Mouse (Mus musculus) embryonic facial prominence, embryonic 15.5 days (tissue): ENCODE data around the gene Ublcp1. TPM values are rescaled to one million over a fixed set of nuclear protein-coding genes. Genes with fewer than 3 reads are reported as not detected.

ENCODE experiments used
- ATAC-seq: fragments of 200-750 bp; cut with Nextera tagmentation; 2 replicates; pipeline ENCODE4 v1.8.0; 2017; ENCODE audit warnings: low read depth, moderate TSS enrichment; ENCODE audit not compliant: insufficient number of reproducible peaks, low FRiP score, low TSS enrichment
- H3K27ac ChIP-seq: fragments of 300-500 bp; sonication (generic); replicated peaks from 2 replicates; pipeline ENCODE4 v1.5.1; 2015; ENCODE audit warnings: mild to moderate bottlenecking, inconsistent platforms
- H3K27me3 ChIP-seq: fragments of 300-500 bp; sonication (generic); 2 replicates; pipeline ENCODE4 v1.6.1; 2015; ENCODE audit warnings: inconsistent platforms
- H3K36me3 ChIP-seq: fragments of 300-500 bp; sonication (generic); 2 replicates; pipeline ENCODE4 v1.6.1; 2015; ENCODE audit warnings: mild to moderate bottlenecking, inconsistent platforms
- H3K4me1 ChIP-seq: fragments of 300-500 bp; sonication (generic); 2 replicates; pipeline ENCODE4 v1.6.1; 2015; ENCODE audit warnings: inconsistent platforms
- H3K4me2 ChIP-seq: fragments of 300-500 bp; sonication (generic); replicated peaks from 2 replicates; pipeline ENCODE4 v1.6.1; 2015; ENCODE audit warnings: mild to moderate bottlenecking, inconsistent platforms
- H3K4me3 ChIP-seq: fragments of 300-500 bp; sonication (generic); replicated peaks from 2 replicates; pipeline ENCODE4 v1.5.1; 2015; ENCODE audit warnings: mild to moderate bottlenecking, inconsistent platforms
- H3K9ac ChIP-seq: fragments of 300-500 bp; sonication (generic); 2 replicates; pipeline ENCODE4 v1.6.1; 2015; ENCODE audit warnings: inconsistent platforms
- H3K9me3 ChIP-seq: fragments of 300-500 bp; sonication (generic); replicated peaks from 2 replicates; pipeline ENCODE4 v1.6.1; 2016; ENCODE audit warnings: inconsistent platforms
- WGBS: fragments of 180-500 bp; shearing (Covaris S2); methylation state at CpG from one replicate; pipeline ENCODE4 v1.1.7; 2015; 5-methylcytosine and 5-hydroxymethylcytosine counted together
- polyA plus RNA-seq: library from polyadenylated mRNA; unstranded; fragments of >200 nt; fragmentation: Nextera tagmentation; extraction: Ambion mirVana; gene quantifications from 2 replicates; pipeline ENCODE4 v1.2.1, GENCODE M21; 2015

Gene Ublcp1
- polyA plus RNA-seq, 1 experiment from 2014 or later, result 61.1 TPM

DNA sequence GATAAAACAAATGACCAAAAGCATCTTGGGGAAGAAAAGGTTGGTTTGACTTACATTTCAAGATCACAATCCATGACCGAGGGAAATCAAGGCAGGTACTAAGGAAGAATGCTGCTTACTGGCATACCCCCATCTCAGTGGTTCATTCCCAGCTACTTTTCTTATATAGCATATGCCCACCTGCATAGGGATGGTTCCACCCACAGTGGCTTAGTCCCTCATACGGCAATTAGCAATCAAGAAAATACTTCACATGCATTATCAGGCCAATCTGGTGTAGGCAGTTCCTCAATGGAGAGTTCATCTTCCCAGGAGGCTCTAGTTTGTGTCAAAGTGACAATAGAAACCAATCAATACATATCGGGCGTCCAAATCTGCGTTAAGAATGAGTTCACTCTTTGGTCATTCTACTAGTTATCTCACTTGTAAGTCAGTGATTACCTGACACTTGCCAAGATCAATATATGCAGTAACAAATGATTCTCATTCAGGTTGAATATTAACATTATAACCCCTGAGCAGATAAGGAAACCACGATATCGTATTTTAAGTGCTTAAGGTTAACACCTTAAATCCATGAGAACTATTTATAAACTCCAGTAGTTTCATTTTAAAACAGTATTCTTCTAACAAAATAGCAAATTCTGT is 14.9 kb upstream of the Ublcp1 start:
- no peak for ATAC-seq
- Histone ChIP-seq H3K27me3 (no peaks in the 10 kb centered on the region), H3K4me1 (no peaks in the 10 kb centered on the region), H3K36me3 (no peaks in the 10 kb centered on the region), H3K9me3 (no peaks in the 10 kb centered on the region), H3K9ac (no peak overlapping the region), H3K4me3 (no peak overlapping the region), H3K4me2 (no peak overlapping the region), H3K27ac (no peak overlapping the region)
- 91% methylated on average over 7 of the region's 7 CpGs for WGBS

DNA sequence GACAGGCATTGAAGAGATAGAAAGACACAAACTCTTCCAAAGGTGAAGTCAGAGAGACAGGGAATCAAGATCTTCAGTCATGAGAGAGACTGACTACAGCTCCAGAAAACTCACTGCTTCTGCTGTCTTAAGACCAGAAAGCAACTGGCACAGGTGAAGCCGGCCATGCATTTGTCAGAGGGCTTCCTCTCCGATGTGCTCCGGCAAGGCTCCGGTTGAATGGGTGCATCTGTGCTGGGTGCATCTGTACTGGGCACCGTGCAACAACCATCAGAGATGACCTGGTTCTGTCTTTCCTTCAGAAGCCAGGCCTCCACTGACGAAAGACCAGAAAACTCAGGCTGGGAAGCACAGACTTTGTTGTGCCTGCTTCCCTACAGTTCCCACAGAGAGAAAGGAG is 9.9 kb upstream of the Ublcp1 start:
- 87% methylated on average over 6 of the region's 6 CpGs for WGBS
- Histone ChIP-seq H3K9ac (no peak overlapping the region), H3K4me3 (no peak overlapping the region), H3K36me3 (no peaks in the 10 kb centered on the region), H3K27me3 (no peaks in the 10 kb centered on the region), H3K4me1 (no peaks in the 10 kb centered on the region), H3K4me2 (no peak overlapping the region), H3K27ac (no peak overlapping the region), H3K9me3 (no peaks in the 10 kb centered on the region)
- ATAC-seq, result no peak

DNA sequence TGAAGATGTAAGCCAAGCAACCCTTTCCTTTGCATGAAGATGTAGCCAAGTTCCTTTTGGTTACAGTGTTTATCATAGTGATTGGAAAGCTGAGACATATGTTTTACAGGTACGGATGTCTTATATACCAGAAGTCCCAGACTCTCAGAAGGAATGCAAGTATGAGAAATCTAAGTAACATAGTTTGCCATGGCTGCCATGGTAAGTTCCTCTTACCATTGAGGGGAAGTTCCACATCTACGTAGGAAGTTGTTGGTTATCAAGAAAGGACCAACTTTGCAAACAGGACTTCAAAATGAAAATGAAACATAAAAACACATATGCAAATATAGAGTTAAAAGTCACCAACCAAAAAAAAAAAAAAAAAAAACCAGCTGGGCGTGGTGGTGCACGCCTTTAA is 8.1 kb upstream of the Ublcp1 start:
- no peak for ATAC-seq
- 90% methylated on average over 4 of the region's 4 CpGs for WGBS

DNA sequence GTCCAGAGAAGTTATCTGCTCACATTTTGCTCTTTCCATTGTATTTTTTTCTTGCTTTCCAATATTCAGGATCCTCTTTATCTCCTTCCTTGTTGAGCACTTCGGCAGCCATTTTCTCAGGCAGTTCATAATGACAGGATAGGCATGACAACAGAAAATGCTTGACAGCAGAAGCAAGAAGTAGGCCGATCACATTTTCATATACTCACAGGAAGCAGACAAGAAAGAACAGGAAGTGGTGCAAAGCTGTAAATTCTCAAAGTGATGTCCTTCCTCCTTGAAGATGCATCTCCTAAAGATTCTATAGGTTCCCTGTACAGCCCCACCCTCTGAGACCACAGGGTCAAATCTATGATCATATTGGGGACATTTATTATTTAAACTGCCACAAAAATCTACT is 6.1 kb upstream of the Ublcp1 start:
- Histone ChIP-seq H3K36me3 (no peaks in the 10 kb centered on the region), H3K4me2 (no peak overlapping the region), H3K4me3 (no peak overlapping the region), H3K4me1 (peaks cover 3% of the 10 kb centered on the region; the same call in 1 of the 2 replicates), H3K9me3 (no peaks in the 10 kb centered on the region), H3K27ac (no peak overlapping the region), H3K27me3 (no peaks in the 10 kb centered on the region), H3K9ac (no peak overlapping the region)
- WGBS, result 82% methylated on average over 2 of the region's 2 CpGs
- ATAC-seq, result no peak

More for the DNA sequence above, 8.1 kb upstream of the Ublcp1 start:
- H3K9me3 ChIP-seq, result no peaks in the 10 kb centered on the region
- H3K4me3 ChIP-seq, result no peak overlapping the region
- no peaks in the 10 kb centered on the region for H3K27me3 ChIP-seq
- H3K9ac ChIP-seq, result no peak overlapping the region
- H3K36me3 ChIP-seq, result no peaks in the 10 kb centered on the region
- no peak overlapping the region for H3K27ac ChIP-seq
- no peaks in the 10 kb centered on the region for H3K4me1 ChIP-seq
- no peak overlapping the region for H3K4me2 ChIP-seq

DNA sequence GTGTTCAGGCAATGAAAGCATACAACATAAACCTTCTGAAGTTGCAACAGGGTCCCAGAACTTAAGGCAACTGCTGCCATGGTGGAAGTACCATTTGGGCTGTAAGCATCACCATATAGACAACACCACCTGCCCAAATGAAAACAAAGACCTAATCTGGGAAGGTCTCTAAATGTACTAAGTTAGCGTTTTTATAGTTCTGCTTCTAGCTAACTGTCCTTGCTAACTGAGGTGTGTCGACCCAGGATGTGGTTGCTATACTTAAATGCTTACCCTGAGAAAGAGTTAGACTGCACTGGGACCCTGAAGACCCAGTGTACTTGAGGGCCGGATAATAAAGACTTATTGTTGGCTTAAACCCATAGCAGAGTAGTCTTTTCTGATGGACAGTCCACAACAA is 5.2 kb upstream of the Ublcp1 start:
- no peaks in the 10 kb centered on the region for H3K27me3 ChIP-seq
- no peaks in the 10 kb centered on the region for H3K9me3 ChIP-seq
- WGBS, result 72% methylated on average over 3 of the region's 3 CpGs
- no peak overlapping the region for H3K4me2 ChIP-seq
- H3K9ac ChIP-seq, result no peak overlapping the region
- H3K36me3 ChIP-seq, result no peaks in the 10 kb centered on the region
- H3K4me1 ChIP-seq, result peaks cover 6% of the 10 kb centered on the region
- no peak overlapping the region for H3K27ac ChIP-seq
- no peak for ATAC-seq
- H3K4me3 ChIP-seq, result no peak overlapping the region

DNA sequence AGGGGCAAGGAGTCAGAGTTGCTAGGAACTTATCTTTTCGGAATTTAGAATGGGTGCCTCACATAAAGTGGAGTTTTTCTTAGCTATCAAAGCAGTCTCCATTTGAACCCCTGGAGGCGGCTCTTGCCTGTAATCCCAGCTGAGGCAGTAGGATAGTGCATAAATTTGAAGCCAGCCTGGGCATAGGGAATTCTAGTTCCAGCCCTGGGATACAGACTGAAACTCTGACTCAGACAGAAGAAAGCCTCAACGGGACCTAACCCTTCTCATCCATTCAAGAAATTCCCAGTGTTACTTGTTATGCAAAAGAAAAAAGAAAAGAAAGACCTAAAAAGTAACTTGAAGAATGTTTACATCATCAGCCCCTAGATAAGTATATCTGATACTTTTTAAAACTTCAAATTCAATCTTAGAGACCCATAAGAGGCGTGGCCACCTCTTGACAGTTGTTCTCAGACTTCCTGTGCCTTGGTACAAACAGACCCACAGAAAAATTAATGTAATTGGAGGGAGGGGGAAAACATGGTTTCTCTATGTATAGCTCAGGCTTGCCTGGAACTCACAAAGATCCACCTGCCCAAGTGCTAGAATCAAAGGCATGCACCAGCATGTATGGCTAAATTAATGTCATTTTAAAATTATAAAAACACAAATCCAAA is 1.2 kb upstream of the Ublcp1 start:
- no peaks in the 10 kb centered on the region for H3K27me3 ChIP-seq
- peaks cover 14% of the 10 kb centered on the region for H3K4me1 ChIP-seq
- no peaks in the 10 kb centered on the region for H3K9me3 ChIP-seq
- H3K36me3 ChIP-seq, result no peaks in the 10 kb centered on the region
- peak overlapping the region; percentile 82 for H3K9ac ChIP-seq
- H3K4me3 ChIP-seq, result peak overlapping the region; percentile 92
- peak overlapping the region; percentile 93 for H3K4me2 ChIP-seq
- H3K27ac ChIP-seq, result peak overlapping the region; percentile 96
- WGBS, result 14% methylated on average over 4 of the region's 4 CpGs
- no peak for ATAC-seq

DNA sequence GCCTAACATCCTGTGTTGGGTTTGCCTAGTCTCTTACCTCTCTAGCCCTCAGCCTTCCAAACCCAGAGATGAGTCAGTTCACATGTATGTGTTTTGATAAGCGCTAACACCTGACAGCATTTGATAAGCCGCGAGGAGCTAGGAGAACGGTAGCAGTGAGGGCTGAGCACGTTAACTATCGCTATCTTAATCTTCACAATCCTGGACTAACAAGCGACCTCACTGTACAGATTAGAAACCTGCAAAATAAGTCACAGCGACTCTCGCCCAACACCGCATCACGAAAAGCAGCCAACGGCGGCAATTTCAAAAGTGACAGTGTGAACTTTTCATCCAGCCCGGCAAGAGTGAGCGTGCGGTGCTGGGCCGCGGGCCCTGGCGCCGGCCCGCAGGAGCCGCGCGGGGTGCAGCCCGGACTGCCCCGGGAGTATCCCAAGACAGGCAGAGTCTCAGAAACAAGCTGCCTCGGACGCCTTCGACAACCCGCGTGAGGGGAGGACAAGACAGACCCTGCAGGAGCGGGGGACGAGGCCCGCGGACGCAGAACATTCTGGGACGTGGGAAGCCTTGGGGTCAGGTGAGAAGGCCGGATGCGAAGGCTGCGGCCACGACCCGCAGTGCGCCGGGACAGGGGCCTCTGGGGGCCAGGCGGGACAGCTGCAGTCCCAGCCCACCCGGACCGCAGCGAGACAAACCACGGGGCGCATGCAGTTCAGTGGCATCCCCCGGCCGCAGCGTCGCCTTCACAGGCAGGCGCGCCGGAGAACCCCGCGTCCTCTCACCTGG is 459 bp downstream of the Ublcp1 start:
- Histone ChIP-seq H3K4me2 (peak overlapping the region; percentile 93), H3K27me3 (no peaks in the 10 kb centered on the region), H3K4me1 (peaks cover 14% of the 10 kb centered on the region), H3K36me3 (0 out of 2 replicates have a peak, but pooled peaks cover 4% of the 10 kb centered on the region), H3K9ac (peak overlapping the region; percentile 82), H3K4me3 (peak overlapping the region; percentile 92), H3K27ac (peak overlapping the region; percentile 96; the same call in 1 of the 2 replicates), H3K9me3 (no peaks in the 10 kb centered on the region)
- under 1% methylated on average over 59 of the region's 59 CpGs for WGBS
- ATAC-seq, result peak; percentile 79

DNA sequence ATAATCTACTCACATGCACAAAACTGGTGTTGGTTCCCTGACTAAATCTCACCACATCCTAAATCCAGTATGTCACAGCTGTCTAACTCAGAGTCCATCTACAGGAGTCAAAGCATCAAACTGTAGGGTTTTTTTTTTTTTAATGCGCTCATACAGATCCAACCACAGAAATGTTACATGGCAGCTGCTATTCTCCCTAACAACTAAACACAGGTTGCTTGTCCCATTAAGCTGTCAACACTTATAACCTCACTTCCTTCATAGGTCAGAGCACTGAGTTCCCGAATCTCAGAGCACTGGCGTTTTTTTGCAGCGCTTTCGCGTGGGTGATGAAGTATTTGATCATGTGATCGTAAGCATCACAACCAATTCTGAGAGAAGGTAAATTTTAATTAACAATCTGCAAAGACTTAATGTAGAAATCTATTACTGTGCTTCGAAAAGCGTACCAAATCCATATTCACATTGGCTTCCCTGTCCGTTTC is 1.9 kb downstream of the Ublcp1 start:
- no peaks in the 10 kb centered on the region for H3K9me3 ChIP-seq
- peaks cover 10% of the 10 kb centered on the region; the same call in 1 of the 2 replicates for H3K36me3 ChIP-seq
- H3K4me2 ChIP-seq, result no peak overlapping the region
- 81% methylated on average over 10 of the region's 10 CpGs for WGBS
- peaks cover 14% of the 10 kb centered on the region for H3K4me1 ChIP-seq
- ATAC-seq, result no peak
- H3K4me3 ChIP-seq, result no peak overlapping the region
- H3K27me3 ChIP-seq, result no peaks in the 10 kb centered on the region
- H3K27ac ChIP-seq, result no peak overlapping the region
- no peak overlapping the region for H3K9ac ChIP-seq

DNA sequence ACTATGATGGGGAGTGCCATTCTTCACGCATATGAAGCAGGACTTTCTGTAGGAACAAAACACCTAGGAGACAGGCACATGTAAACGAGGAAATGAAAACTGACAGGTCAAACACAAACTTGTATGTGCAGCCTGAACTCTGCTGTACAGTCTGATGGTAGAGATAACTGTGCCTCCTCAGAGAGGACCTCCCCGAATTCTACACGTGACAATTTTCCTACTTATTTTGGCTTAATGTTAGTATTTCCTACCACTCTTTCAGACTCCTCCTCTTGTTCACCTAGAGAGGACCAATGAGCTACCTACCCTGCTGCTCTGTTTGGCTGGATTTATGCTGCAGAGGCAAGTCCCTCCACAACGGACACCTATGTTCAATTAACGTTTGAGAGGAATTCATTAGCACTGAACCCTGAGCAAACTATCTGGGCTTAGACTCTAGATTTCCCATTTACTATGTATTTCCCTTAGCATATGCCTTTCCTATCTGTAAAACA is 3.3 kb downstream of the Ublcp1 start:
- peaks cover 14% of the 10 kb centered on the region for H3K4me1 ChIP-seq
- H3K4me3 ChIP-seq, result no peak overlapping the region
- H3K27ac ChIP-seq, result no peak overlapping the region
- no peak overlapping the region for H3K9ac ChIP-seq
- no peak overlapping the region for H3K4me2 ChIP-seq
- no peaks in the 10 kb centered on the region for H3K9me3 ChIP-seq
- peaks cover 14% of the 10 kb centered on the region for H3K36me3 ChIP-seq
- H3K27me3 ChIP-seq, result no peaks in the 10 kb centered on the region
- ATAC-seq, result no peak
- WGBS, result 80% methylated on average over 6 of the region's 6 CpGs

DNA sequence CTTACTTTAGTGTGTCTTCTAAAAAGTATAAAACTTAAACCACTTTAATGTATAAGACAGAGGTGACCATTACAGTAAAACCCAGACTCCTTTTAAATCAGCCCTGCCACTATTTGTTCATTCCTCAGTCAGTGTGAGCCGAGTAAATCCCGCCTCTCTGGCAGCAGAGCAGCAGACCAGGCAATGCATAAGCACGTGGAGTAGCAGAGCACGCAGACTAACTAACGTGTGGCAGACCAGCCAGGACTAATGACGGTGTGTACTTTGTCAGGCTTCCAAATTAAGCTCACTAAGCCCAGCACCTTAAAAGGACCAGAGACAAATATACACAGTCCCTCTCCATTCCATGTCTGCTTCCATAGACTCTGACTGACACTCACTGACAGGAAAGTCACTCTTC is 8.8 kb downstream of the Ublcp1 start:
- Histone ChIP-seq H3K9ac (no peak overlapping the region), H3K4me1 (no peaks in the 10 kb centered on the region), H3K27ac (no peak overlapping the region), H3K9me3 (no peaks in the 10 kb centered on the region), H3K4me2 (no peak overlapping the region), H3K27me3 (no peaks in the 10 kb centered on the region), H3K4me3 (no peak overlapping the region), H3K36me3 (peaks cover 33% of the 10 kb centered on the region)
- WGBS, result 73% methylated on average over 6 of the region's 6 CpGs
- ATAC-seq, result no peak

DNA sequence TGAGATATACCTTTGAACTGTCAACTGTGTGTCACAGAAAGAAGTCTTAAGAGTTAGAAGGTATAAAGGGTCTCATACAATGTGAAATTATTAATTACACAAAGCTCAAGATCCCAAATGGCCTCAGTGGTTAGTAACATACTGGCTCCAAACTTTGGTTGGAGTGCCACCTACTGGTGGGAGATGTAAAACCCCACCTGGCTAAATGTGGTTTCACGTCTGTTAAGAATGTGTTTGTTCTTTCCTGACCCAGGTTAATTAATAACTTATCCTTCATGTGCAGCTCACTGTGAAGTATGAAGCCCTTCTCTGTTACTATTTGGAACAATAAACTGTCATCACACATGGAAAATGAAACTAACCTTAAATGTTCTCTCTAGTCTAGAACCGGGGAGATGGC is 16.9 kb downstream of the Ublcp1 start:
- WGBS, result 56% methylated on average over 2 of the region's 2 CpGs
- Histone ChIP-seq H3K4me1 (no peaks in the 10 kb centered on the region), H3K9me3 (no peaks in the 10 kb centered on the region), H3K4me3 (no peak overlapping the region), H3K4me2 (no peak overlapping the region), H3K9ac (no peak overlapping the region), H3K27me3 (no peaks in the 10 kb centered on the region), H3K36me3 (peaks cover 16% of the 10 kb centered on the region), H3K27ac (no peak overlapping the region)
- ATAC-seq, result no peak
